Mouse (Mus musculus) CH12.LX (cell line): ENCODE results near the gene Taldo1. TPM values are rescaled to one million over a fixed set of nuclear protein-coding genes. Genes with fewer than 3 reads are reported as not detected.
A peak's percentile ranks its signal among the peaks of the same experiment; 100 is the strongest.

ENCODE experiments used
- DNase-seq: peaks from one replicate; pipeline ENCODE4 v3.0.0-alpha.2; 2013; ENCODE audit errors: extremely low read depth
- H3K27ac ChIP-seq: 2 replicates; pipeline ENCODE4 v1.5.1; 2012; ENCODE audit warnings: low read depth, mild to moderate bottlenecking, control low read depth, moderate library complexity; ENCODE audit not compliant: insufficient read depth
- H3K27me3 ChIP-seq: replicated peaks from 2 replicates; pipeline ENCODE3; 2012; ENCODE audit warnings: inconsistent platforms
- H3K36me3 ChIP-seq, 2 experiments: replicated peaks in 1 of 2; 2 replicates each; pipeline versions ENCODE3 to v1.6.1; 2012; ENCODE audit warnings: inconsistent platforms in 1 of 2, low read length in 1 of 2, mild to moderate bottlenecking in 1 of 2, mixed read lengths in 1 of 2, moderate library complexity in 1 of 2; ENCODE audit not compliant: control insufficient read depth in 1 of 2, insufficient read depth in 1 of 2
- H3K4me1 ChIP-seq, 2 experiments: 2 replicates each; pipeline ENCODE4 v1.6.1; 2012; ENCODE audit warnings: inconsistent platforms in 1 of 2, moderate library complexity in 1 of 2; ENCODE audit not compliant: insufficient read depth in 2 of 2, control insufficient read depth in 1 of 2
- H3K4me2 ChIP-seq: 2 replicates; pipeline ENCODE4 v1.6.1; 2012; ENCODE audit warnings: low read depth, mild to moderate bottlenecking, control low read depth; ENCODE audit not compliant: poor library complexity, insufficient read depth, severe bottlenecking
- H3K4me3 ChIP-seq, 3 experiments: fragments of 150-350 bp in 1 of 3; sonication (generic) in 1 of 3; replicated peaks in 1 of 3; 2 replicates each; pipeline versions ENCODE3 to v1.5.1; 2011 to 2012; ENCODE audit warnings: low read depth in 2 of 3, low read length in 2 of 3, mild to moderate bottlenecking in 2 of 3, moderate library complexity in 2 of 3, control low read depth in 1 of 3, improper control_type of control experiment in 1 of 3, inconsistent platforms in 1 of 3, mixed read lengths in 1 of 3; ENCODE audit not compliant: poor library complexity in 1 of 3
- H3K79me2 ChIP-seq: replicated peaks from 2 replicates; pipeline ENCODE4 v1.6.1; 2012; ENCODE audit warnings: mild to moderate bottlenecking, moderate library complexity; ENCODE audit not compliant: control insufficient read depth, poor library complexity, insufficient read depth, severe bottlenecking; ENCODE audit errors: extremely low read depth
- H3K9ac ChIP-seq: 2 replicates; pipeline ENCODE4 v1.6.1; 2012; ENCODE audit warnings: low read depth, mild to moderate bottlenecking, control low read depth, moderate library complexity; ENCODE audit not compliant: insufficient read depth
- H3K9me3 ChIP-seq: replicated peaks from 2 replicates; pipeline ENCODE3; 2012; ENCODE audit warnings: low read length, inconsistent platforms, mixed read lengths
- CHD1 ChIP-seq: IDR thresholded peaks from 2 replicates; pipeline ENCODE4 v1.6.1; 2012; ENCODE audit warnings: low read depth, low read length, improper control_type of control experiment, inconsistent platforms
- ELF1 ChIP-seq: IDR thresholded peaks from 2 replicates; pipeline ENCODE4 v1.6.1; 2014; ENCODE audit warnings: low read depth, mild to moderate bottlenecking, inconsistent platforms, low read length, improper control_type of control experiment
- HCFC1 ChIP-seq: IDR thresholded peaks from 2 replicates; pipeline ENCODE4 v1.6.1; 2012; ENCODE audit warnings: low read depth, mild to moderate bottlenecking, inconsistent platforms, low read length, improper control_type of control experiment
- JUN ChIP-seq: IDR thresholded peaks from 2 replicates; pipeline ENCODE4 v1.6.1; 2011; ENCODE audit warnings: low read depth, mild to moderate bottlenecking, low read length, improper control_type of control experiment, moderate library complexity; ENCODE audit not compliant: insufficient read depth
- JUND ChIP-seq: conservative IDR thresholded peaks from 2 replicates; pipeline ENCODE4 v1.6.1; 2011; ENCODE audit warnings: low read depth, low read length, improper control_type of control experiment
- MAFK ChIP-seq: IDR thresholded peaks from 2 replicates; pipeline ENCODE4 v1.6.1; 2011; ENCODE audit warnings: low read length, improper control_type of control experiment; ENCODE audit not compliant: insufficient replicate concordance
- MAX ChIP-seq: IDR thresholded peaks from 2 replicates; pipeline ENCODE4 v1.6.1; 2011; ENCODE audit warnings: low read length, improper control_type of control experiment
- MAZ ChIP-seq: IDR thresholded peaks from 2 replicates; pipeline ENCODE4 v1.6.1; 2012; ENCODE audit warnings: low read depth, mild to moderate bottlenecking, inconsistent platforms, low read length, improper control_type of control experiment, moderate library complexity
- MEF2A ChIP-seq: IDR thresholded peaks from 2 replicates; pipeline ENCODE4 v1.6.1; 2014; ENCODE audit warnings: low read depth, mild to moderate bottlenecking, inconsistent platforms, low read length, improper control_type of control experiment, borderline replicate concordance
- MXI1 ChIP-seq: IDR thresholded peaks from 2 replicates; pipeline ENCODE4 v1.6.1; 2011; ENCODE audit warnings: mild to moderate bottlenecking, low read depth, low read length, improper control_type of control experiment
- MYC ChIP-seq: IDR thresholded peaks from 2 replicates; pipeline ENCODE4 v1.6.1; 2011; ENCODE audit warnings: low read depth, mild to moderate bottlenecking, improper control_type of control experiment, low read length
- NELFE ChIP-seq: IDR thresholded peaks from 2 replicates; pipeline ENCODE4 v1.6.1; 2011; ENCODE audit warnings: low read depth, low read length, improper control_type of control experiment
- NRF1 ChIP-seq: IDR thresholded peaks from 2 replicates; pipeline ENCODE4 v1.6.1; 2014; ENCODE audit warnings: low read depth, mild to moderate bottlenecking, inconsistent platforms, low read length, improper control_type of control experiment, moderate library complexity
- POLR2A ChIP-seq: IDR thresholded peaks from 2 replicates; pipeline ENCODE4 v1.6.1; 2011; ENCODE audit warnings: low read depth, mild to moderate bottlenecking, improper control_type of control experiment, low read length
- POLR2AphosphoS2 ChIP-seq: IDR thresholded peaks from 2 replicates; pipeline ENCODE4 v1.6.1; 2011; ENCODE audit warnings: low read depth, low read length, improper control_type of control experiment
- RCOR1 ChIP-seq: conservative IDR thresholded peaks from 2 replicates; pipeline ENCODE4 v1.6.1; 2012; ENCODE audit warnings: low read depth, mild to moderate bottlenecking, inconsistent platforms, low read length, improper control_type of control experiment
- SIN3A ChIP-seq: IDR thresholded peaks from 2 replicates; pipeline ENCODE4 v1.6.1; 2012; ENCODE audit warnings: low read length, improper control_type of control experiment, inconsistent platforms
- TBP ChIP-seq: conservative IDR thresholded peaks from 2 replicates; pipeline ENCODE4 v1.6.1; 2011; ENCODE audit warnings: low read depth, low read length, improper control_type of control experiment
- TCF12 ChIP-seq: IDR thresholded peaks from 2 replicates; pipeline ENCODE4 v1.6.1; 2014; ENCODE audit warnings: low read depth, mild to moderate bottlenecking, inconsistent platforms, low read length, improper control_type of control experiment
- ZMIZ1 ChIP-seq: IDR thresholded peaks from 2 replicates; pipeline ENCODE4 v1.6.1; 2012; ENCODE audit warnings: low read depth, mild to moderate bottlenecking, inconsistent platforms, low read length, improper control_type of control experiment
- dilution Hi-C: fragments of 300-500 bp; cut with MboI; formaldehyde crosslinking; loops from 2 replicates; pipeline ENCODE4 v1.14.3; 2020; ENCODE audit warnings: low sequenced_read_pairs; ENCODE audit not compliant: extremely low pct_unique_long_range_greater_than_20kb, extremely low pct_ligation_motif_present
- in situ Hi-C: fragments of 300-500 bp; cut with MboI; formaldehyde crosslinking; loops from 3 replicates; pipeline ENCODE4 v1.14.3; 2019; ENCODE audit warnings: low sequenced_read_pairs, low pct_ligation_motif_present, low pct_unique_long_range_greater_than_20kb, mixed read lengths
- polyA plus RNA-seq: library from polyadenylated mRNA; unstranded; fragments of >175 nt; gene quantifications from 2 replicates; pipeline ENCODE4 v1.2.1, GENCODE M21; 2012; ENCODE audit warnings: low read depth; ENCODE audit not compliant: insufficient read length
- total RNA-seq, 2 experiments: library from RNA; depleted of rRNA; stranded (reverse); fragments of 300-350 nt in 1 of 2; fragments of >200 nt in 1 of 2; gene quantifications; 2 replicates each; pipeline ENCODE4 v1.2.3; 2012 to 2014

The Taldo1 gene
- total and polyA plus RNA-seq, 3 experiments: 129 to 228 (median 188) TPM

GRCm38 (mm10) chr7:141413809-141414584, 22.0 kb downstream of the Taldo1 start, which contains the start of gene Gatd1:
TSS of gene Gatd1 (minus strand) at chr7:141414136.
- H3K36me3 ChIP-seq: peaks cover 19 to 30% of the 10 kb centered on the region in 2 experiments
- dilution Hi-C loops: no loop called here
- H3K79me2 ChIP-seq: no peaks in the 10 kb centered on the region
- TF ChIP-seq SIN3A (peak; percentile 86), MAX (peak; percentile 32), TCF12 (peak; percentile 72; the same call in 1 of the 2 replicates), ELF1 (peak; percentile 94), MEF2A (peak; percentile 23), NELFE (peak; percentile 87), MAZ (peak; percentile 93; the same call in 1 of the 2 replicates), CHD1 (no peak), RCOR1 (no peak), POLR2A (peak; percentile 87), TBP (0 out of 2 replicates have a peak, but pooled peaks have one; percentile 31), ZMIZ1 (peak; percentile 91), JUND (no peak), MXI1 (peak; percentile 80), NRF1 (peak; percentile 89), MAFK (no peak), JUN (no peak), HCFC1 (peak; percentile 69), MYC (no peak), POLR2AphosphoS2 (0 out of 2 replicates have a peak, but pooled peaks have one; percentile 64)
- DNase-seq: peak; percentile 99
- no peaks in the 10 kb centered on the region for H3K9me3 ChIP-seq
- peaks cover 7 to 37% of the 10 kb centered on the region in 2 experiments for H3K4me1 ChIP-seq
- H3K4me3 ChIP-seq: peak within 1 kb of the TSS; percentile 72 to 89 (median 82)
- H3K4me2 ChIP-seq: peak within 1 kb of the TSS; percentile 81
- H3K9ac ChIP-seq: peak within 1 kb of the TSS; percentile 75
- H3K27ac ChIP-seq: no peak within 1 kb of the TSS
- no peaks in the 10 kb centered on the region for H3K27me3 ChIP-seq
- in situ Hi-C loops: loop anchor here (5.0 kb wide), 1 partner anchor 38 kb away; no protein-coding TSS in a partner anchor
